Mouse (Mus musculus): ENCODE measurements around the gene Osbpl7. TPM values are rescaled to one million over a fixed set of nuclear protein-coding genes. Genes with fewer than 3 reads are reported as not detected.

The Osbpl7 gene
- polyA plus RNA-seq (2021; fragmentation: Nextera tagmentation), result 4.2 and 4.7 TPM in 2 replicates
- long read RNA-seq, experiment 1, transcript Osbpl7-201 (23 exons, 3,771 nt), result major isoform, 18 of 27 reads
- long read RNA-seq, experiment 1, partial matches to known transcripts, result 3 of 27 reads
- long read RNA-seq, experiment 1, other reads (novel, unspliced or antisense), result 5 of 27 reads
- long read RNA-seq, experiment 2, partial matches to known transcripts, result 0 of 4 reads
- long read RNA-seq, experiment 2, other reads (novel, unspliced or antisense), result 2 of 4 reads

GRCm38 (mm10) chr11:97050216-97050943 is at the start of gene Osbpl7:
Gene Osbpl7 (plus strand): TSS chr11:97050628.

GRCm38 (mm10) chr11:97013121-97013670 is 37.2 kb upstream of the Osbpl7 start, which contains the start of gene Sp6:
Gene Sp6 (plus strand): TSS chr11:97013394.

GRCm38 (mm10) chr11:97029686-97030417 is 20.6 kb upstream of the Osbpl7 start, which contains the start of gene Scrn2:
Gene Scrn2 (plus strand): TSS chr11:97029938.

GRCm38 (mm10) chr11:97041022-97041899 is 9.2 kb upstream of the Osbpl7 start, which contains the start of the genes Lrrc46 and Mrpl10:
Gene Lrrc46 (minus strand): TSS chr11:97041407.
Gene Mrpl10 (plus strand): TSS chr11:97041560.

GRCm38 (mm10) chr11:97114671-97115601 is 64.5 kb downstream of the Osbpl7 start, which contains the start of gene Tbx21:
Gene Tbx21 (minus strand): TSS chr11:97115331.

Other genes starting within 250 kb of the Osbpl7 start
- 49.3 and 58.5 TPM in 2 replicates for gene Nfe2l1, start 220.7 kb upstream of the Osbpl7 start, polyA plus RNA-seq (2021; fragmentation: Nextera tagmentation)
- gene Copz2, start 200.8 kb upstream of the Osbpl7 start, polyA plus RNA-seq (2021; fragmentation: Nextera tagmentation), result 8.5 and 22.0 TPM in 2 replicates
- 35.2 and 39.4 TPM in 2 replicates for gene Cdk5rap3, start 134.1 kb upstream of the Osbpl7 start, polyA plus RNA-seq (2021; fragmentation: Nextera tagmentation)
- gene Prr15l, start 122.5 kb upstream of the Osbpl7 start, polyA plus RNA-seq (2021; fragmentation: Nextera tagmentation), result 0.16 TPM in 1 of 2 replicates, not detected in the other
- gene Pnpo, start 106.6 kb upstream of the Osbpl7 start, polyA plus RNA-seq (2021; fragmentation: Nextera tagmentation), result 31.9 and 40.4 TPM in 2 replicates
- 3.6 and 7.2 TPM in 2 replicates for gene Sp2, start 67.7 kb upstream of the Osbpl7 start, polyA plus RNA-seq (2021; fragmentation: Nextera tagmentation)
- gene Sp6, start 37.2 kb upstream of the Osbpl7 start, polyA plus RNA-seq (2021; fragmentation: Nextera tagmentation), result 0.09 and 0.13 TPM in 2 replicates
- gene Scrn2, start 20.7 kb upstream of the Osbpl7 start, polyA plus RNA-seq (2021; fragmentation: Nextera tagmentation), result 6.3 and 7.4 TPM in 2 replicates
- gene Lrrc46, start 9.2 kb upstream of the Osbpl7 start, polyA plus RNA-seq (2021; fragmentation: Nextera tagmentation), result 0.78 and 0.80 TPM in 2 replicates
- 63.3 and 69.1 TPM in 2 replicates for gene Mrpl10, start 9.1 kb upstream of the Osbpl7 start, polyA plus RNA-seq (2021; fragmentation: Nextera tagmentation)
- gene Tbx21, start 64.7 kb downstream of the Osbpl7 start, polyA plus RNA-seq (2021; fragmentation: Nextera tagmentation), result 0.14 TPM in 1 of 2 replicates, not detected in the other
- 1.2 and 2.4 TPM in 2 replicates for gene Tbkbp1, start 100.9 kb downstream of the Osbpl7 start, polyA plus RNA-seq (2021; fragmentation: Nextera tagmentation)
- gene Kpnb1, start 137.3 kb downstream of the Osbpl7 start, polyA plus RNA-seq (2021; fragmentation: Nextera tagmentation), result 9.4 and 10.9 TPM in 2 replicates
- gene Npepps, start 230.0 kb downstream of the Osbpl7 start, polyA plus RNA-seq (2021; fragmentation: Nextera tagmentation), result 51.0 and 70.0 TPM in 2 replicates